Mouse (Mus musculus): ENCODE data around the gene Large1. TPM values are rescaled to one million over a fixed set of nuclear protein-coding genes. Genes with fewer than 3 reads are reported as not detected.

Large1 gene
- polyA plus RNA-seq, 1 experiment from 2014 or later = 11.9 TPM

- no peak overlapping the region for H3K4me2 ChIP-seq (replicated peaks)
- H3K27me3 ChIP-seq = no peaks in the 10 kb centered on the region
- WGBS = 84% methylated on average over 1 of the region's 1 CpGs
- no peaks in the 10 kb centered on the region for H3K36me3 ChIP-seq
- H3K9ac ChIP-seq (replicated peaks) = no peak overlapping the region
- no peak for ATAC-seq
- H3K27ac ChIP-seq = no peak overlapping the region
- no peaks in the 10 kb centered on the region for H3K9me3 ChIP-seq
- no peak overlapping the region for H3K4me3 ChIP-seq (replicated peaks)
- H3K4me1 ChIP-seq (replicated peaks) = no peaks in the 10 kb centered on the region
These were observed 298.6 kb downstream of the Large1 start for GRCm38 (mm10) chr8:73054726-73055125.

- H3K27me3 ChIP-seq = no peaks in the 10 kb centered on the region
- H3K4me3 ChIP-seq (replicated peaks) = no peak overlapping the region
- H3K36me3 ChIP-seq = no peaks in the 10 kb centered on the region
- H3K4me2 ChIP-seq (replicated peaks) = no peak overlapping the region
- H3K4me1 ChIP-seq (replicated peaks) = no peaks in the 10 kb centered on the region
- no peak for ATAC-seq
- H3K9ac ChIP-seq (replicated peaks) = no peak overlapping the region
- WGBS = 90% methylated on average over 3 of the region's 3 CpGs
- no peaks in the 10 kb centered on the region for H3K9me3 ChIP-seq
- H3K27ac ChIP-seq = no peak overlapping the region
These were observed 299.5 kb downstream of the Large1 start for GRCm38 (mm10) chr8:73053878-73054277.

- H3K4me1 ChIP-seq (replicated peaks) = no peaks in the 10 kb centered on the region
- H3K9me3 ChIP-seq = no peaks in the 10 kb centered on the region
- no peaks in the 10 kb centered on the region for H3K27me3 ChIP-seq
- ATAC-seq = no peak
- H3K4me2 ChIP-seq (replicated peaks) = no peak overlapping the region
- 98% methylated on average over 1 of the region's 1 CpGs for WGBS
- H3K36me3 ChIP-seq = no peaks in the 10 kb centered on the region
- H3K4me3 ChIP-seq (replicated peaks) = no peak overlapping the region
- H3K9ac ChIP-seq (replicated peaks) = no peak overlapping the region
- no peak overlapping the region for H3K27ac ChIP-seq
These were observed 300.9 kb downstream of the Large1 start for GRCm38 (mm10) chr8:73052414-73052813.

- no peak for ATAC-seq
These were observed 305.2 kb downstream of the Large1 start for GRCm38 (mm10) chr8:73048136-73048535.

GRCm38 (mm10) chr8:73029787-73030186, 323.6 kb downstream of the Large1 start:
- Histone ChIP-seq H3K27me3 (no peaks in the 10 kb centered on the region), H3K4me2 (replicated peaks) (no peak overlapping the region), H3K4me3 (replicated peaks) (no peak overlapping the region), H3K4me1 (replicated peaks) (no peaks in the 10 kb centered on the region), H3K9ac (replicated peaks) (no peak overlapping the region), H3K9me3 (no peaks in the 10 kb centered on the region), H3K36me3 (no peaks in the 10 kb centered on the region), H3K27ac (no peak overlapping the region)
- no peak for ATAC-seq

More at GRCm38 (mm10) chr8:73048136-73048535, 305.2 kb downstream of the Large1 start:
- Histone ChIP-seq H3K4me1 (replicated peaks) (no peaks in the 10 kb centered on the region), H3K9ac (replicated peaks) (no peak overlapping the region), H3K4me2 (replicated peaks) (no peak overlapping the region), H3K9me3 (no peaks in the 10 kb centered on the region), H3K27me3 (no peaks in the 10 kb centered on the region), H3K4me3 (replicated peaks) (no peak overlapping the region), H3K27ac (no peak overlapping the region), H3K36me3 (no peaks in the 10 kb centered on the region)
- 93% methylated on average over 3 of the region's 3 CpGs for WGBS

- Histone ChIP-seq H3K9ac (replicated peaks) (no peak overlapping the region), H3K36me3 (no peaks in the 10 kb centered on the region), H3K4me3 (replicated peaks) (no peak overlapping the region), H3K27me3 (no peaks in the 10 kb centered on the region), H3K4me2 (replicated peaks) (no peak overlapping the region), H3K9me3 (no peaks in the 10 kb centered on the region), H3K27ac (no peak overlapping the region), H3K4me1 (replicated peaks) (no peaks in the 10 kb centered on the region)
- 58% methylated on average over 1 of the region's 1 CpGs for WGBS
- ATAC-seq = no peak
These were observed 335.1 kb downstream of the Large1 start for GRCm38 (mm10) chr8:73018241-73018640.

- ATAC-seq = no peak
- H3K4me2 ChIP-seq (replicated peaks) = no peak overlapping the region
- WGBS = 94% methylated on average over 1 of the region's 1 CpGs
These were observed 335.7 kb downstream of the Large1 start for GRCm38 (mm10) chr8:73017601-73018000.

GRCm38 (mm10) chr8:73016303-73016702, 337.0 kb downstream of the Large1 start:
- no peak overlapping the region for H3K9ac ChIP-seq (replicated peaks)
- no peaks in the 10 kb centered on the region for H3K4me1 ChIP-seq (replicated peaks)
- no peak overlapping the region for H3K27ac ChIP-seq
- 88% methylated on average over 2 of the region's 2 CpGs for WGBS
- H3K27me3 ChIP-seq = no peaks in the 10 kb centered on the region
- H3K4me2 ChIP-seq (replicated peaks) = no peak overlapping the region
- no peak for ATAC-seq
- no peaks in the 10 kb centered on the region for H3K9me3 ChIP-seq
- H3K36me3 ChIP-seq = 0 out of 2 replicates have a peak, but pooled peaks cover 3% of the 10 kb centered on the region
- H3K4me3 ChIP-seq (replicated peaks) = no peak overlapping the region

More at GRCm38 (mm10) chr8:73017601-73018000, 335.7 kb downstream of the Large1 start:
- Histone ChIP-seq H3K9ac (replicated peaks) (no peak overlapping the region), H3K4me1 (replicated peaks) (no peaks in the 10 kb centered on the region), H3K9me3 (no peaks in the 10 kb centered on the region), H3K4me3 (replicated peaks) (no peak overlapping the region), H3K36me3 (no peaks in the 10 kb centered on the region), H3K27me3 (no peaks in the 10 kb centered on the region), H3K27ac (no peak overlapping the region)

- H3K4me2 ChIP-seq (replicated peaks) = no peak overlapping the region
- 0 out of 2 replicates have a peak, but pooled peaks cover 3% of the 10 kb centered on the region for H3K36me3 ChIP-seq
- WGBS = 75% methylated on average over 2 of the region's 2 CpGs
- no peaks in the 10 kb centered on the region for H3K9me3 ChIP-seq
- H3K4me1 ChIP-seq (replicated peaks) = no peaks in the 10 kb centered on the region
- H3K9ac ChIP-seq (replicated peaks) = no peak overlapping the region
- no peaks in the 10 kb centered on the region for H3K27me3 ChIP-seq
- no peak overlapping the region for H3K4me3 ChIP-seq (replicated peaks)
- H3K27ac ChIP-seq = no peak overlapping the region
- no peak; the same call in 1 of the 2 replicates for ATAC-seq
These were observed 345.9 kb downstream of the Large1 start for GRCm38 (mm10) chr8:73007489-73007888.

GRCm38 (mm10) chr8:73003858-73004257, 349.5 kb downstream of the Large1 start:
- H3K9ac ChIP-seq (replicated peaks) = no peak overlapping the region
- ATAC-seq = peak; percentile 63; the same call in 1 of the 2 replicates
- 53% methylated on average over 2 of the region's 2 CpGs for WGBS

GRCm38 (mm10) chr8:72993831-72994230, 359.5 kb downstream of the Large1 start:
- H3K9me3 ChIP-seq = no peaks in the 10 kb centered on the region
- no peaks in the 10 kb centered on the region for H3K36me3 ChIP-seq
- no peak overlapping the region for H3K9ac ChIP-seq (replicated peaks)
- no peaks in the 10 kb centered on the region for H3K4me1 ChIP-seq (replicated peaks)
- 96% methylated on average over 1 of the region's 1 CpGs for WGBS
- no peak overlapping the region for H3K4me2 ChIP-seq (replicated peaks)
- no peak overlapping the region for H3K27ac ChIP-seq
- H3K27me3 ChIP-seq = no peaks in the 10 kb centered on the region
- no peak overlapping the region for H3K4me3 ChIP-seq (replicated peaks)
- no peak for ATAC-seq

More at GRCm38 (mm10) chr8:73003858-73004257, 349.5 kb downstream of the Large1 start:
- Histone ChIP-seq H3K27me3 (no peaks in the 10 kb centered on the region), H3K9me3 (no peaks in the 10 kb centered on the region), H3K4me3 (replicated peaks) (no peak overlapping the region), H3K36me3 (no peaks in the 10 kb centered on the region), H3K4me1 (replicated peaks) (no peaks in the 10 kb centered on the region), H3K4me2 (replicated peaks) (no peak overlapping the region), H3K27ac (no peak overlapping the region)

- ATAC-seq = no peak
- Histone ChIP-seq H3K4me2 (replicated peaks) (no peak overlapping the region), H3K27ac (no peak overlapping the region), H3K4me1 (replicated peaks) (no peaks in the 10 kb centered on the region), H3K36me3 (no peaks in the 10 kb centered on the region), H3K27me3 (no peaks in the 10 kb centered on the region), H3K9ac (replicated peaks) (no peak overlapping the region), H3K9me3 (no peaks in the 10 kb centered on the region), H3K4me3 (replicated peaks) (no peak overlapping the region)
- 75% methylated on average over 2 of the region's 2 CpGs for WGBS
These were observed 362.9 kb downstream of the Large1 start for GRCm38 (mm10) chr8:72990425-72990824.

- no peaks in the 10 kb centered on the region for H3K27me3 ChIP-seq
- H3K9me3 ChIP-seq = no peaks in the 10 kb centered on the region
- H3K9ac ChIP-seq (replicated peaks) = no peak overlapping the region
- no peak overlapping the region for H3K4me2 ChIP-seq (replicated peaks)
- WGBS = 93% methylated on average over 1 of the region's 1 CpGs
- no peak overlapping the region for H3K27ac ChIP-seq
- no peaks in the 10 kb centered on the region for H3K4me1 ChIP-seq (replicated peaks)
- H3K36me3 ChIP-seq = no peaks in the 10 kb centered on the region
- no peak for ATAC-seq
- no peak overlapping the region for H3K4me3 ChIP-seq (replicated peaks)
These were observed 370.5 kb downstream of the Large1 start for GRCm38 (mm10) chr8:72982832-72983231.

All from midbrain, embryonic 13.5 days (tissue).